Mouse (Mus musculus): ENCODE measurements at regions not wholly inside any gene's neighbourhood (a gene's known extent, or its start where the extent isn't known, plus 50 kb on each side); places are given as distances from the start of the nearest gene placed in this dataset.

DNA sequence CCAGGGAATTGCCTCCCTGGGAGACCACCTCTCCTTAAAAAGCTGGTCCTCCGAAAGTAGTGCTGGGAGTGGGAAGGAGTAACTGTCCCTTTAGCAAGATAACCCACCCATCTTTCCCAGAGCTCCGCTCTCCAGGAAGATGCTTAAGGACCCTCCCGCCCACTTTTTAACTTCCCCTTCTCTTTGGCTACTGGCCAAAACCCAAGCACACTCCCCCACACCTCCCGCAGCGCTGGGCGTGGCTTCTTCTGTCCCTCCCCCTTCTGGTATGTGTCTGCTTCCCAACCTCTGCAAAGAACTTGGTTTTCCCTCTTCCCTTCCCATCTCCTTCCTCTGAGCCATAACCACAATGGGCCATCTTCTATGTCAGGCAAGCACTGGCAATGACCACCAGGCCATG is 85.4 kb downstream of the Rpap3 start:
- ATAC-seq (replicated peaks; ENCODE audit: low FRiP score, low TSS enrichment, poor library complexity, severe bottlenecking), result no peak

DNA sequence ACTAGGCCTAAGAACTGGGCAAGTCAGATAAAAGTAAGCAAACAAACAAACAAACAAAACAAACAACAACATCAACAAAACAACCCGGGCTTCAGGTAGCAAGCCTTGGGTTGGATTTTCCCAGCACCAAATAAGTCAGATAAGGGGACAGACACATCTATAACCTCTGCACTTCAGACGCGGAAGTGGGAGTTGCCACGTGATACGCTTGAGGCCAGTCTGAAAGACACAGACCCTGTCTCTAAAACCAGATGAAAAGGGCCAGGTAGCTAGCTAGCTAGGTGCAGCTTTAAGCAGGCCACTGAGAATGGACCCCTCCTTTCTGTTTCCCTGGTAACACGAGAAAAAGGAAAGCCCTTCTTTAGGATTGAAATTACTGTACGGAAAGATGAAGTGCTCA is 85.9 kb downstream of the Rpap3 start:
- ATAC-seq (replicated peaks; ENCODE audit: low FRiP score, low TSS enrichment, poor library complexity, severe bottlenecking), result no peak

DNA sequence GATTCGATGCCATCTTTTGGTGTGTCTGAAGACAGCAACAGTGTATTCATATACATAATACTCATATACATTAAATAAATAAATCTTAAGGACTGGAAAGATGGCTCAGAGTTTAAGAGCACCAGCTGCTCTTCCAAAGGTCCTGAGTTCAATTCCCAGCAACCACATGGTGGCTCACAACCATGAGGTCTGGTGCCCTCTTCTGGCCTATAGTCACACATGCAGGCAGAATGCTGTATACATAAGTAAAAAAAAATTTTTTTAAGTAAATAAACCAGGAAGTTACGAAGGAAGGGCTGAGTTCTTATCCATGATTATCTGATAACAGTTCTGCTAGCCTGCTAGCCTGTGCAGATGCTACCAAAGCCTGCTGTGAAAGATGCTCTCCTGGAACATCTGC is 93.3 kb downstream of the Rpap3 start:
- no peak for ATAC-seq (replicated peaks; ENCODE audit: low FRiP score, low TSS enrichment, poor library complexity, severe bottlenecking)

DNA sequence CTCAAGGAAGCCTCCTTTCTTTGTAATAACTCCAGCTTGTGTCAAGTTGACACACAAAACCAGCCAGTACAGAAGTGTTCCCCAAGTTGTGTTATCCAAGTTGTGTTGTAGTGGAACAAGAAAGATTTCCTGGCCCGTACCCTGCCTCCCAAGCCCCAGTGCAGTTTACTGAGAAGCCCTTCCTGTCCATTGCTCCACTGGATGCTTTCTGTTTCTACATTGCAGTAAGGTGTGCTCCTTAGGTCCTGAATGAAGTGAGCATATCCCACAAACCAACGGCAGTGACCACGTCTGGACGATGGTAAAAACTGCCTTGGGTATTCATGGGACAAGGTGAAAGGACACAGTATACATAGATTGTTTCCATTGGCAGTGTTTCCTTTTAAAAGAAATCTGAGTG is 94.9 kb downstream of the Rpap3 start:
- no peak for ATAC-seq (replicated peaks; ENCODE audit: low FRiP score, low TSS enrichment, poor library complexity, severe bottlenecking)

DNA sequence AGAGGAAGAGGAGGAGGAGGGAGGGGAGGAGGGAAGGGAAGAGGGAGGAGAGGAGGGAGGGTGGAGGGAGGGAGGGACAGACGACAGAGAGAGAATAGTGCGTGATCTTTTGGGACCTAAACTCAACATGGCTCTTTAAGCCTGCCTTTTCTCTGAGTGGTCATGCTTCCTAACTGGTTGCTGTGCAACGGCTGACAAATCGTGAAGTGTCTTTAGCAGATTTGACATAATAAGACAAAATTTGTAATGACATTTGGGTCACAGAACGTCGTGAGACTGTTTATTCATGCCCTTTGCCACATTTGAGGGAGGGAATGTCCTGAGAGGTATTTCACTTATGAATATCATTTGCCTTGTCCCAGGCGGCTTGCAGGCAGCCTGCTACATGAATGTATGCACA is 96.1 kb downstream of the Rpap3 start:
- no peak for ATAC-seq (replicated peaks; ENCODE audit: low FRiP score, low TSS enrichment, poor library complexity, severe bottlenecking)

DNA sequence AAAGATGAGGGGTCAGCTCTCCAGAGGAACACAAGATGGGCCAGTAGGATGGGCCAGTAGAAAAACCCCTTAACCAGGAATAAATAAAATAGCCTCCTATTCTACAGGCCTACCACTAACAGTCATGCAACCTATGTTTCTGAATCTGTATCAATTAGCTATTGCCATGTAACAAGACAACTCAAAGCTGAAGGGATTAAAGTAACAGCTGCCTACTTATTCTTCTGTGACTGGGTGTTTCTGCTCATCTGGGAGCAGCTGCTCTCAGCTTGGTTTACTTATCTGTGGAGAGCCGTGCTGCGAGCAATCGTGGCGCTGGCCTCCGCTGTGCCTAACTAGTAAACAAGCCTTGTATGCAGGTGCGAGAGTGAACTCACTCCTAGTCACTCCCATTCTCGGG is 97.0 kb downstream of the Rpap3 start:
- ATAC-seq (replicated peaks; ENCODE audit: low FRiP score, low TSS enrichment, poor library complexity, severe bottlenecking), result no peak

DNA sequence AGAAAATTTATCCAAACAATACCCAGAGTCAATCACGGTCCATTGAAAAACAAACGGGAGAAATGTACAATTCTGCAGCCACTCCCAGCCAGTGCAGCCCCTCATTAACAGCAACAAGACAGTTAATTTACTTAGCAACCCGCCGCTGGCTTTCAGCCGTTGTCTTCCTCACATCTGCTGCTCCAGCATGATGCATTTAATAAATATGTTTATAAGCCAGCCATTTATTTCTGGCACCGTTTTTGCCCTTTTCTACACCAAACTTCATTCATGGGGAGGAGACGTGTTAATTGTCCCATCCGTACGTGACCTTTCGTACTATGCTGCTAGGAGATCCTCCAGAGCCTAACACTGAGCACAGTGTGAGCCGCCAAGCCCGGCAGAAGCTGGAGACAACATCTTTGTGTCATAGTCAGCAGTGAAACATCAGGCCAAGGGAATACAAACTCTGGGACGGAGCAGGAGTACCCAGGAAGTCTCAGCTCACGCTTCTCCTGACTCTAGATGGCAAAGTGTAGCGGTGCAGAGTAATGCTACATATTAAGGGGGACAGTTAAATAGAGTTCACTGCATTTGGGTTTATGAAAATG is 97.9 kb downstream of the Rpap3 start:
- no peak for ATAC-seq (replicated peaks; ENCODE audit: low FRiP score, low TSS enrichment, poor library complexity, severe bottlenecking)

DNA sequence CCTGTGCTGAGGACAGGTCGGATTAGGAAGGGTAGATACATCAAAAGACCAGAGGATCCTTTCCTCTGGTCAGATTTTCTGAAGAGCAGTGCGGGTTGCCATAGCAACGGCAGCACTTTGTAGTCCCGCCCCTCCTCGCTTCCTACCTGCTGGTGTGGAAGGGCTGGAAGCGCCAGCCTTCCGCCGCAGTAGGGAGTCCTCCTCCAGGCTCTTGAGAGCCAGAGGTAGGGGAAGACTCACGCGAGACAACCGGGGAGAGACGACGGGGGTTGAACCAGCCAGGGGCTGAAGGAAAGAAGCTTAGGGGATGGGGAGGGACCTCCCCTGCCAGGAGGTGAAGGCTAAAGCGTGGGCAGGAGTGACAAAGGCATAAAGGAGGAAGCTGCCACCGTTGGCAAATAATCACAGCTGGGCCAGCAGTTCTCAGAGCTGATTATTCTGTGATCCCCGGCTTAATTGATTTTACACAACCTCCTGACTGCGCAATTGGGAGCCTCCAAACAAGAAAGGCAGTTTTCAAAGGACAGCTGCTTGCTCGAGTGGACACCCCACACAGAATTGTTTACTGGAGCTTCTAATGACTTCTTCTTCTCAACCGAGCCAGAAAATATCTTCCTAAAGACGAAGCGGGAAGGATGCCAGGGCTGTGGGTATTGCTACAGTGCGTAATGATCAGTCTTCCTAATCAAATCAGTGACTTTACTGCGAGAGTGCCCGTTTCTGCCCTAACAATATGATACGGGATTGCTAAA is 98.8 kb downstream of the Rpap3 start:
- ATAC-seq (replicated peaks; ENCODE audit: low FRiP score, low TSS enrichment, poor library complexity, severe bottlenecking), result no peak

DNA sequence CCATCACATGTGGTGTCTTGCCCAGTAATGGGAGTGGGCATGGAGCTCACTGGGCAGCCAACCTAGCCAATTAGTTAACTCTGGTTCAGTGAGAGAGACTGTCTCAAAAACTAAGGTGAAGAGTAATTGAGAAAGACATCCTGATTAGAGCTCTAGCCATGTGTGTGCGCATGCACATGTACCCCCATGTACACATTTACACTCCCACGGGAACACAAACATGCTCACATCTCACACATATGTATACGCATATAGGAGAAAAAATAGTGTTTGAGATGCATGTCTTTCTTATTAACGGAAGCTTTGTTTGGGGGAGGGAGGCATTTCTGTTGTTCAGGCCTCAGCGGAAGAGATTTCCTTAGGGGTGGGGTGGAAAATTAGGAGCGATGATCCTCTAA is 99.4 kb downstream of the Rpap3 start:
- no peak for ATAC-seq (replicated peaks; ENCODE audit: low FRiP score, low TSS enrichment, poor library complexity, severe bottlenecking)

DNA sequence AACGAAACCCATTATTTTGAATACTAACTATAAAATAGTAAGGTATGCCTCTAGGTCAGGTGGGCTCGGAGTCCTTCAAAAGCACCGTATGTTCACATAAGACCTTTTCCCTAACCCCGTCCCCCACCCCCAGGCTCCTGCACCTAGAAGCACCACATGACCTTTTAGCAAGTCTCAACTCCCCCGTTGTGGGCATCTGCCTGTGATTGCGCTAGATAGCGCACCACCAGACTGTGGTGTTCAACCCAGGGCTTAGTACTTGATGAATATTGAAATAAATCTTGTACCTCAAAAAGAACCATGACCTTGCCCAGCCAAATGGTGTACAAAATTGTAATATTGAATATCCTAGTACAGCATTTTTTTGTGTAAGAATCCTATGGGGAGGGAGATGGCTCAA is 99.8 kb downstream of the Rpap3 start:
- no peak for ATAC-seq (replicated peaks; ENCODE audit: low FRiP score, low TSS enrichment, poor library complexity, severe bottlenecking)

DNA sequence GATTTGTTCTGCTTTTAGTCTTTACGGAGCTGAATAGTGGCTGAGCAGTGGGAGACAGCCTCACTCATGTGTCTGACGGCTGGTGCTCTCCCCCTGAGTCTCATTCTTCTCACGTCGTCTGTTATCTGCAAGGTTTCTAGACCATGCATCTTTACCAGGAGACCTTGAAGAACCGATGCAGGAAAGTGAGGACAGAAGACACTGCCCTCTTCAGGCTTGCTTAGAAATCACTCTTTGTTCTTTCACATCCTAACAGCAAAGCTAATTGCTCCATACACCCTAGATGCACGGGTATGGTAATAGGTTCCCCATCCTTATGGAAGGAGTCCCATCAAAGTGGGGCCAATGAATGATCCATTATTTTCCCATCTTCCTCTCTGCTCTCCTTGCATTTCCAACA is 102.1 kb downstream of the Rpap3 start:
- ATAC-seq (replicated peaks; ENCODE audit: low FRiP score, low TSS enrichment, poor library complexity, severe bottlenecking), result peak; percentile 67

DNA sequence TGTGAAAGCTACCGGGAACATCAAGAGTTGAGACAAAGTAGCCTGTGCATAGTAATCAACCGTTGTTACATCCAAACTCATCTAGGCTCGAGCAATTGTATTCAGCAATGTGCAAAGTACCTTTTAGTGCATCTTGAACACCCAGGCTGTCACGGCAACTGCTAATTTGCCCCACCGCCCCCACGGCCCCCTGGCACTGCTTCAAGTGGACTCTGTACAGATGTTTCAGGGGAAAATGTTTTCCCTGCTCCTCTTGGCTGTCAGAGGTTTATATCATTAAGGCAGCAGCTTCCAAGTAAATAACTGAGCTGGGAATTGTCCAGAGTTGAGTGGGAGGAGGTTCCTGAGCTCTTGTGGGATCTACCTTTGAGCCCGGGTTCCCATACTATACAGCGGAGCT is 107.4 kb downstream of the Rpap3 start:
- no peak for ATAC-seq (replicated peaks; ENCODE audit: low FRiP score, low TSS enrichment, poor library complexity, severe bottlenecking)

DNA sequence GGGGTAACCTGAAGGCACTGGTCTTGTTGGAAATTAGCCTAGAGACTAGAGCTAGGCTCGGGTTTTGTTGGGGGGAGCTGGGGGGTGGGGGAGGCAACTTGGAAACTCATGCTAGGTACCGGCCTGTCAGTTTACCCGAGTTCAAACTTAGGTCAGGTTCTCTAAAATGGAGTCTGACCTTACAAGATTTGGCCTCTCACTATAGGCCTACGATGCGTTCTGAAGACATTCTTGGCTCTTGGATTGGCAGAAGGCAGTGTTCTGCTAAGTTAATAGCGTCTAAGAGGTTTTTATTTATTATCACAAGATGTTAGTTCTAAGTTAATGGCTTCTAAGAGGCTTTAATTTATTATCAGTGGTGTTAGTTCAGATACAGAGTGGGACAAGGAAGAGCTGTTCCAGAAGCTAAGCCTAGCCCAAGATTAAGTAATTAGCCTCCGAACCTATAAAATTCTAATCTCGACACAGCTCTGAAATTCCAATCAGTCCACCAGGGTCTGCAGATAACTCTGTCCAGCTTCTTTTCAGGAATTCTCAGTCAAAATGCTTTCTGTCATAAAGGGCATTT is 109.0 kb downstream of the Rpap3 start:
- no peak for ATAC-seq (replicated peaks; ENCODE audit: low FRiP score, low TSS enrichment, poor library complexity, severe bottlenecking)

DNA sequence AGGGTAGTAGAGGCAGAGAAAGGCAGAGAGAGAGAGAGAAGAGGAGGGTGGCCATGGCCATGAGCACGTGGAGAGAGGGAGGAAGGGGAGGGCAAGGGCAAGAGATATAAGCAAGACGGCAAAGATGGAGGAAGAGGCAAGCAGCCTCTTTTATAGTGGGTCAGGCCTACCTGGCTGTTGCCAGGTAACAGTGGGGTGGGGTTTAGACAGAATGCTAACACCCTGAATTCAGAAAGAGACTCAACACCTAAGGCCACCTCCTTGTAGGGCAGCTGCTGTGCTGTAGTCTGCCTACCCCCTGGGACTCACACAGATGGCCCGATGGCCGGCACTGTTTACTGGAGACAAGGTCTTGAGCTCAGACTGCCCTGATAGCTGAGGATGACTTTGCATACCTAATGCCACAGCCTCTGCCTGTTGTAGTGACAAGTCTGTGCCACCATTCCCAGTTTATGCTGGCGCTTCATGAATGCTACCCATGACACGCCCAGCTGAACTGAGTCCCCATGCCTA is 110.3 kb downstream of the Rpap3 start:
- no peak for ATAC-seq (replicated peaks; ENCODE audit: low FRiP score, low TSS enrichment, poor library complexity, severe bottlenecking)

DNA sequence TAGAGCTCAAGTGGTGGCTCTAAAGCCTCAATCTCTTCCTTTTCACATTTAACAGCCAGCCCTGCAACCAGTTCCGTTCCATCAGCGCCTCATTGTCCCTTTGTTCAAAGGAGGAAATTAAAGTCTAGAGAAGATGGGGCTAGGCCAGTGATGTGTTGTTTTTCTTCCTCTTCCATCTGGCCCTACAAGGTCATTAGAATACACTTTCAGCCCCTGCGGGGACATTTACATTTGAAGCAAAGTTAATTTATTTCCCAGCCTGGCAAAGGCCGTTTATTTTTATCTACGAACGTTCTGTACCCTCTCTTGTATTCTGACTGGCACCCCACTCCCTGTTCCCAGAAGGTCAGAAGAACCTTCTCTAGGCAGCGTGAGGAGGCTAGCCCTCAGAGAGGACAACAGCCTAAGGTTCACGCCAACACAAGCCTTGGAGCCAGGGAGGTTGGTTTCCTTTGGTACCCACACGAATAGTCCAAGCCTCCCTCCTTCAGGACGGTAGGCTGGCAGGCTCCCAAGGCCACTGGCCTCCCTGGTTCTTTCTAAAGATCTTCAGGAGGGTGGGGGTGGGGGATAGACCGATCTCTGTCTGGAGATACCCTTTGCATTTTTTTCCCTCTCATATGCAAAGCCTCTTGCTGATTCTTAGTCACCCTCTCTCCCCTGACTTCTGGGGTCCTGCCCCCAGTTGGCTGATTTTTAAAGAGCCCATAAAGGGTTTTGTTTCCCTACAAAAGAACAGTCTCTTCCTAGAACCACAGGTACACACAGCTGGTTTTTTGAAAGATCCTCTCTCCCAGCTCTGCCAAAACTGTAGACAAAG is 111.6 kb downstream of the Rpap3 start:
- no peak for ATAC-seq (replicated peaks; ENCODE audit: low FRiP score, low TSS enrichment, poor library complexity, severe bottlenecking)

DNA sequence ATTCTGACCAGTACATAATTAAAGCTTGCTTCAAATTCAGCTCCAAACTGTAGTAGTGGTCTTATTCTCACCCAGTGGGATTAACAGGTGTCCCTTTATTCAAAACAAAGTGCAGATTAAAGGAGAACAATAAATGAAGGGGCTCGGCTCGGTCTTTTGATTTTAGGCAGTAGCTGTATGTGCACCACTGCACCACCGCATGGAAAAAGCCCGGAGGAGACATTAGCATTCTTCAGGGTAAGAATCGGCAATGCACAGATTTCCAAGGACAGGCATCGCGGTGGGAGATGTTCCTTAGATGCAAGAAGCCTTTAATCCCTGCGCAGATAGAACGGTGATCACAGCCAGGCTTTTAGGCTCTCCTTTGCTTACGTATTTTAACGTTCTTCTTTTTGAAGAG is 112.8 kb downstream of the Rpap3 start:
- ATAC-seq (replicated peaks; ENCODE audit: low FRiP score, low TSS enrichment, poor library complexity, severe bottlenecking), result no peak

DNA sequence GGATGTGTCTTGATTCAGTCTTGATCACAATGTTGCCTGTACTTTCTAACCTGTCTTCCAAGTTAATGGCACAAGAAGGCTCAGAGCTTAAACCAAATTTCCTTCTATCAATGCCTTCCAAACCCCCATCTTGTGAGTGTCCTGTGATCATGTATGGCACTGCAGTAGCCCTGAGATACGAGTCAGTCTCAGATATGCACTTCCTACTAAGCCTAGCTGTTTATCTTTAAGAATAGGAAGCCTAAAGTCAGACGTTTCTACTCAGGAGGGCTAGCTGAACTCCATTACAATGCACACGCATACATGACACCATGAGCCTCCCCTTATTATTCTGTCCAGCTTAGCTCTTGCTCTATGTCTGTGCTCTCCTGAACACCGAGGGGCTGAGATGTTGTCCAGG is 114.2 kb downstream of the Rpap3 start:
- peak; percentile 44 for ATAC-seq (replicated peaks; ENCODE audit: low FRiP score, low TSS enrichment, poor library complexity, severe bottlenecking)

DNA sequence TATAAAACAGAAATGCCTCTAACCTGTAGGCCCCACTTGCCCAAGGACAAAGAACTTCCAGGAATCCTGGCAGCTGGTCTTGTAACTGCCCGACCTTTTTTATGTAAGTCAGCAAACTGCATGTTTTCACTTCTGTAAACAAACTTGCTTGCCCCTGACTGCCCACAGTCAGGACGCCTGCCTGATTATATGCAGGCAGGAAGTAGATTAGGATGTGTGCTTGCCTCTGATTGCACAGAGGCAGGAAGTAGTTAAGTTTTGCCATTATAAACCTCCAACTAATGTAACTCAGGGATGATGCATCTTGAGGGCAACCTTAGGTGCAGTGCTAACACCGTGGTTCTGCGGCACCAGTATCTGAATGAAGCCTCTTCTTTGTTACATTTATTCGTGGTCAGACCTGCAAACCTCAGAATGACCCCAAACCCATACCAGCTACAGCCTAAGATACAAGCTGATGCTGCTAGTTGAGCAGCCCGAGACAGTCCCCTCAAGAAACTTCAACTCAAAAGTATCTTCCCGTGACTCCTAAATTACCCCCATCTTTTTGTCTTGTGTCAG is 114.8 kb downstream of the Rpap3 start:
- peak; percentile 90 for ATAC-seq (replicated peaks; ENCODE audit: low FRiP score, low TSS enrichment, poor library complexity, severe bottlenecking)

DNA sequence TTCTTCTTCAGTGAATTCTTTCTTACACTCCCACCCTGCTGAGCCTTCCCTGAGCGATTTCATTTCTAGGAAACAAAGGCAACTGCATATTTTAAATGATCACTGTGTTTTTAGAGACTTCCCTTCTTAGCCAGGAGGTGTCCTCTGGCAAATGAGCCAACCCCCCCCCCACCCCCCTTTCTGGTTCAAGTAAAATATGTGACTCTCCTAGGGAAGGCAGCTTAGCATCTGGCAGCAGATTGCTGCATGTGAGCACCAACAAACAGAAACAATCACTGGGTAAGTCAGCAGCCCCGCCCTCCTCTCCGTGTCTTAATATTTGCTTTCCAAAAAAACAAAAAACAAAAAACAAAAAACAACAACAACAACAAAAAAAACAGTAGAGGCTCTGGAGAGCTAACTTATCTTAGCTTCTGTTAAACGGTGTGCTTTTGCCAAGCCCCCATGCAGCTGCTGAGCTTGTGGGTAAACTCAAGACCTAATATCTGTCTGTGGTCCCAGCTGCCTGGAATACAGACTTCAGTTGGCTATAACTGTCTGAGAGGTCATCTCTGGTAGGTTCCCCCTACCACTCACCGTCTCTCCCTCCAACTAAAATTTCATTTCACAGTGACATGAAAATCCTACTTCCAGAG is 117.9 kb downstream of the Rpap3 start:
- ATAC-seq (replicated peaks; ENCODE audit: low FRiP score, low TSS enrichment, poor library complexity, severe bottlenecking), result no peak
